8 mouse cellular contexts compared by ENCODE assay signal in the genomic region with DNA sequence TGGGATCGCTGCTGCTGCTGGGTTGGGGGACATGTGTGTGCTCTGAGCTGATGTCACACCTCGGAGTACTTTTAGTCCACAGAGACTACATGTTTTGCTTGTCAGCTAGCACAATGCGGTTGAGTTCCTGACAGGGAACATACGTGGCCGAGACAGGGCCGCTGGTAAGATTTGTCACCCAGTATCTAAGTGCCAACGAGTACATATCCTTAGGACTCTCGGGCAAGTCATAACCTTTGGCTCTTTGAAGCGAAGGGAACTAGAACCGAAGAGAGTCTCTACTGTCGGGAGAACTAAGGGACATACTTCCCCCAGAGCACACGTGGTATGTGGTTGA. TPM values are rescaled to one million over a fixed set of nuclear protein-coding genes. Genes with fewer than 3 reads are reported as not detected.
DNase-seq lines count a peak whose midpoint lies in the region; ATAC-seq and TF ChIP-seq lines count a peak whose summit lies in the region.

No protein-coding gene starts in this region.

- no peaks in the 10 kb centered on the region for H3K27me3 ChIP-seq in liver, adult 2 months (ENCODE audit: control insufficient read depth, insufficient read depth, low read length)
- H3K27me3 ChIP-seq in forebrain, embryonic 14.5 days (replicated peaks; ENCODE audit: control insufficient read depth, insufficient read depth, low read length) = no peaks in the 10 kb centered on the region
- no peaks in the 10 kb centered on the region for H3K27me3 ChIP-seq in liver, embryonic 15.5 days
- no peaks in the 10 kb centered on the region for H3K27me3 ChIP-seq in splenic B cell, adult 2 months (ENCODE audit: control insufficient read depth, insufficient read depth, low read length, poor library complexity, severe bottlenecking)

- TF ChIP-seq CTCF in liver, adult 2 months (IDR thresholded peaks at IDR 0.05; ENCODE audit: low read depth, low read length) = no peak

- no peak for TF ChIP-seq POLR2A in liver, adult 2 months (IDR thresholded peaks at IDR 0.05; ENCODE audit: extremely low read depth, insufficient read depth, low read length)

- H3K9me3 ChIP-seq in forebrain, embryonic 14.5 days (replicated peaks; ENCODE audit: control insufficient read depth, low read length) = no peaks in the 10 kb centered on the region
- no peaks in the 10 kb centered on the region for H3K9me3 ChIP-seq in liver, embryonic 15.5 days (replicated peaks)

- peaks cover 18% of the 10 kb centered on the region for H3K79me2 ChIP-seq in liver, adult 2 months (ENCODE audit: control insufficient read depth, insufficient read depth, low read length)

- H3K36me3 ChIP-seq in liver, adult 2 months (ENCODE audit: control insufficient read depth, insufficient read depth, low read length) = peaks cover 21% of the 10 kb centered on the region
- peaks cover 18% of the 10 kb centered on the region for H3K36me3 ChIP-seq in forebrain, embryonic 14.5 days (ENCODE audit: control insufficient read depth, insufficient read depth, low read length)
- peaks cover 24% of the 10 kb centered on the region for H3K36me3 ChIP-seq in liver, embryonic 15.5 days (replicated peaks)
- peaks cover 3% of the 10 kb centered on the region; the same call in 1 of the 2 replicates for H3K36me3 ChIP-seq in splenic B cell, adult 2 months (ENCODE audit: control insufficient read depth, insufficient read depth, low read length, poor library complexity, severe bottlenecking)

- peak overlapping the region; percentile 96 for H3K27ac ChIP-seq in liver, adult 2 months (replicated peaks; ENCODE audit: insufficient read depth, low read depth, low read length)
- no peak overlapping the region for H3K27ac ChIP-seq in forebrain, embryonic 14.5 days (ENCODE audit: low read depth, low read length)
- H3K27ac ChIP-seq in liver, embryonic 15.5 days (replicated peaks) = peak overlapping the region; percentile 74

- peak overlapping the region; percentile 99 for H3K4me3 ChIP-seq in liver, adult 2 months (ENCODE audit: insufficient read depth, low read depth, low read length)
- H3K4me3 ChIP-seq in forebrain, embryonic 14.5 days (ENCODE audit: low read depth, low read length) = peak overlapping the region; percentile 92
- H3K4me3 ChIP-seq in liver, embryonic 15.5 days (replicated peaks) = peak overlapping the region; percentile 97

- H3K4me1 ChIP-seq in liver, adult 2 months (ENCODE audit: control insufficient read depth, insufficient read depth, low read length) = peaks cover 8% of the 10 kb centered on the region
- peaks cover 6% of the 10 kb centered on the region; the same call in 1 of the 2 replicates for H3K4me1 ChIP-seq in forebrain, embryonic 14.5 days (ENCODE audit: control insufficient read depth, insufficient read depth, low read length)
- H3K4me1 ChIP-seq in liver, embryonic 15.5 days (replicated peaks) = peaks cover 31% of the 10 kb centered on the region

- ATAC-seq in forebrain, embryonic 14.5 days = no peak
- ATAC-seq in liver, embryonic 15.5 days (ENCODE audit: insufficient read depth) = peak; percentile 20

- peak; percentile 61 for DNase-seq in liver, adult 2 months (ENCODE audit: extremely low read depth, low read depth, low spot score)
- no peak for DNase-seq in liver
- DNase-seq in R1 (ENCODE audit: low read depth, low spot score) = peak; percentile 52
- peak; percentile 23 for DNase-seq in forebrain, embryonic 14.5 days (ENCODE audit: low spot score)
- DNase-seq in splenic B cell, adult 2 months (ENCODE audit: low read depth, low spot score) = peak; percentile 37
- DNase-seq in adrenal gland, adult (ENCODE audit: inconsistent age in 2 of 2, low spot score in 1 of 2) = no peak
- DNase-seq in cerebellum, adult 9-11 months = no peak

- peak overlapping the region; percentile 77 for H3K4me2 ChIP-seq in forebrain, embryonic 14.5 days (ENCODE audit: low read length)
- H3K4me2 ChIP-seq in liver, embryonic 15.5 days = peak overlapping the region; percentile 80

- under 1% methylated on average over 12 of the region's 12 CpGs for WGBS in liver, adult 2 months
- WGBS in forebrain, embryonic 14.5 days = 7% methylated on average over 12 of the region's 12 CpGs
- WGBS in liver, embryonic 15.5 days (ENCODE audit: insufficient replicate concordance) = 1% methylated on average over 12 of the region's 12 CpGs

- peak overlapping the region; percentile 96 for H3K9ac ChIP-seq in liver, adult 2 months (ENCODE audit: low read depth, low read length)
- peak overlapping the region; percentile 93 for H3K9ac ChIP-seq in forebrain, embryonic 14.5 days (ENCODE audit: low read length)
- peak overlapping the region; percentile 92 for H3K9ac ChIP-seq in liver, embryonic 15.5 days

RNA-seq across cellular contexts. Expression of a gene that starts 1.5 kb away (rescaled TPM):
- 8.8 and 9.6 TPM in 2 replicates for total RNA-seq in liver, adult 2 months (2014; rRNA removed)
- polyA plus RNA-seq in liver, adult 2 months (2012; rRNA removed) = 6.1 and 7.0 TPM in 2 replicates
- 17.1 and 17.5 TPM in 2 replicates for polyA plus RNA-seq in forebrain, embryonic 14.5 days (2014; fragmentation: Nextera tagmentation; extraction: Ambion mirVana)
- 8.4 and 9.3 TPM in 2 replicates for polyA plus RNA-seq in liver, embryonic 15.5 days (2015; fragmentation: Nextera tagmentation; extraction: Ambion mirVana)

Comparison
In these comparisons a context has a peak if more than half of its experiments do, and no peak if none do; other contexts are left out.
1. DNase-seq: peak in liver, adult 2 months (single experiment), R1 (single experiment), forebrain, embryonic 14.5 days (single experiment) and splenic B cell, adult 2 months (single experiment); none in liver (single experiment), adrenal gland, adult (0 of 2) and cerebellum, adult 9-11 months (single experiment).
2. Peak in every context shown above with its lines, with median percentiles within 50 percentile points of each other: H3K4me3 ChIP-seq and H3K9ac ChIP-seq.